Comparison of ENCODE assay signal across 9 mouse cellular contexts in the genomic region with DNA sequence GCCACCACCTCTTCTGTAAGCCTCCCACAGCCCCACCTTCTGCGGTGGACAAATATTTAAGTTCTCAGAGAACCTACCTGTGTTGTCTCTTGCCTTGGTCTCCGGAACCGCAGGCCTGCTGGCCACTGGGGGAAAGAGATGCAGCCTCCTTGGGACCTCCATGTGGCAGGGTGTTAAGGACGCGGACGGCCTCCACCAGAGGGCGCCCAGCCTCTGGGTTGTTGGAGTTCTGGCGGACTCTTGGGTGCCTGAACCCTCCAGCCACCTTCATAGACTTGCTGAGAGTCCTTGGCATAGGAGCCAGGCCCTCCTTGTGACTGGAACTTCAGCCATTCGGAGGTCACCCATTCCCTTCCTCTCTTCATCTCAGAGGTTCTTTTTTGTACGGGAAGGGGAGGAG. TPM values are rescaled to one million over a fixed set of nuclear protein-coding genes. Genes with fewer than 3 reads are reported as not detected.
DNase-seq lines count a peak whose midpoint lies in the region; ATAC-seq and TF ChIP-seq lines count a peak whose summit lies in the region.
"Had no signal": no experiment of that assay in that cellular context is flagged by ENCODE, and none has a peak within 500 bp of the region (broad histone marks: within the 10 kb centered on the region; RNA-seq: fewer than 3 reads in every experiment).

No protein-coding gene starts in this region.

- no peaks in the 10 kb centered on the region for H3K9me3 ChIP-seq in liver, postnatal 0 days (ENCODE audit: low read length)
- H3K9me3 ChIP-seq: embryonic facial prominence, embryonic 15.5 days had no signal

- no peak overlapping the region for H3K4me3 ChIP-seq in gastrocnemius, adult 2 months
- H3K4me3 ChIP-seq in liver, postnatal 0 days (ENCODE audit: low read depth, low read length): no peak overlapping the region
- H3K4me3 ChIP-seq: embryonic facial prominence, embryonic 15.5 days had no signal

- H3K27ac ChIP-seq in gastrocnemius, adult 2 months: no peak overlapping the region; the same call in 1 of the 2 replicates
- no peak overlapping the region for H3K27ac ChIP-seq in liver, postnatal 0 days (ENCODE audit: low read depth)
- H3K27ac ChIP-seq: embryonic facial prominence, embryonic 15.5 days had no signal

- WGBS in liver, postnatal 0 days (ENCODE audit: insufficient replicate concordance): 15% methylated on average over 10 of the region's 10 CpGs

- peak; percentile 91 for TF ChIP-seq CTCF in gastrocnemius, adult 2 months (IDR thresholded peaks at IDR 0.05)
- peak; percentile 95 for TF ChIP-seq CTCF in liver, postnatal 0 days (IDR thresholded peaks at IDR 0.05; ENCODE audit: low read depth)

- intact Hi-C loops in gastrocnemius, adult 2 months (cut with DNase I): loop anchor here (2.0 kb wide), 3 partner anchors 32 to 54 kb away; no protein-coding TSS in a partner anchor

- H3K4me2 ChIP-seq in liver, postnatal 0 days (ENCODE audit: low read depth, low read length): no peak overlapping the region
- H3K4me2 ChIP-seq: embryonic facial prominence, embryonic 15.5 days had no signal

- 0 out of 2 replicates have a peak, but pooled peaks cover 7% of the 10 kb centered on the region for H3K36me3 ChIP-seq in liver, postnatal 0 days (replicated peaks; ENCODE audit: insufficient read depth, low read length)
- H3K36me3 ChIP-seq: embryonic facial prominence, embryonic 15.5 days had no signal

- ATAC-seq in liver, postnatal 0 days: peak; percentile 72

- no peak overlapping the region for H3K9ac ChIP-seq in liver, postnatal 0 days (replicated peaks)
- H3K9ac ChIP-seq: embryonic facial prominence, embryonic 15.5 days had no signal

- DNase-seq in urinary bladder, adult 18-20 months (ENCODE audit: low spot score in 2 of 2): peak; percentile 49 to 63
- no peak for DNase-seq in urinary bladder, postnatal 10 days (ENCODE audit: low spot score)
- DNase-seq in cerebellum, adult 9-10 months: peak; percentile 77
- peak; percentile 89 for DNase-seq in gastrocnemius, adult 2 months
- peak; percentile 73 to 81 for DNase-seq in kidney, adult 8-10 months
- peak; percentile 86 for DNase-seq in liver, postnatal 0 days
- peak; percentile 90 for DNase-seq in retina, embryonic 14.5 days (ENCODE audit: low spot score)
- peak; percentile 59 for DNase-seq in urinary bladder, adult 2 months (ENCODE audit: low spot score)

- H3K4me1 ChIP-seq in liver, postnatal 0 days (ENCODE audit: insufficient read depth): peaks cover 3% of the 10 kb centered on the region; the same call in 1 of the 2 replicates
- H3K4me1 ChIP-seq: embryonic facial prominence, embryonic 15.5 days had no signal

- H3K27me3 ChIP-seq in liver, postnatal 0 days (ENCODE audit: insufficient read depth, low read length): no peaks in the 10 kb centered on the region
- H3K27me3 ChIP-seq: embryonic facial prominence, embryonic 15.5 days had no signal

- TF ChIP-seq EP300 in liver, postnatal 0 days (IDR thresholded peaks at IDR 0.05; ENCODE audit: low read depth): no peak

RNA-seq across cellular contexts. Expression of gene Rhof, which starts 15.2 kb away (rescaled TPM):
- under 1 TPM; 0.28 to 0.36 TPM for total RNA-seq in gastrocnemius, adult 2 months (2021)
- 2.1 and 2.4 TPM in 2 replicates for polyA plus RNA-seq in liver, postnatal 0 days (2015; fragmentation: Nextera tagmentation; extraction: Ambion mirVana)
- 1.6 and 1.8 TPM in 2 replicates for polyA plus RNA-seq in urinary bladder, adult 2 months (2012; rRNA removed)

RNA-seq across cellular contexts. Expression of gene Setd1b, which starts 24.7 kb away (rescaled TPM):
- total RNA-seq in gastrocnemius, adult 2 months (2021): 10 to 100 TPM in 1 of 2 experiments, 1 to 10 TPM in 1; 9.8 to 11.3 TPM
- 3.6 and 4.3 TPM in 2 replicates for polyA plus RNA-seq in liver, postnatal 0 days (2015; fragmentation: Nextera tagmentation; extraction: Ambion mirVana)
- polyA plus RNA-seq in urinary bladder, adult 2 months (2012; rRNA removed): 3.1 and 10.4 TPM in 2 replicates

RNA-seq across cellular contexts. Expression of gene Tmem120b, which starts 49.0 kb away (rescaled TPM):
- 10 to 100 TPM; 19.2 to 23.2 TPM for total RNA-seq in gastrocnemius, adult 2 months (2021)
- 12.0 and 12.8 TPM in 2 replicates for polyA plus RNA-seq in liver, postnatal 0 days (2015; fragmentation: Nextera tagmentation; extraction: Ambion mirVana)
- polyA plus RNA-seq in urinary bladder, adult 2 months (2012; rRNA removed): 7.5 and 14.4 TPM in 2 replicates

RNA-seq across cellular contexts. Expression of gene Psmd9, which starts 52.0 kb away (rescaled TPM):
- total RNA-seq in gastrocnemius, adult 2 months (2021): 10 to 100 TPM; 13.3 to 16.9 TPM
- polyA plus RNA-seq in liver, postnatal 0 days (2015; fragmentation: Nextera tagmentation; extraction: Ambion mirVana): 116 and 120 TPM in 2 replicates
- 24.8 and 26.7 TPM in 2 replicates for polyA plus RNA-seq in urinary bladder, adult 2 months (2012; rRNA removed)
